Mouse (Mus musculus) ES-E14 (cell line): ENCODE results near the gene Zbtb46.

Source experiments
- CHD2 ChIP-seq: IDR thresholded peaks from 2 replicates; pipeline ENCODE4 v1.6.1; 2014; ENCODE audit warnings: mild to moderate bottlenecking, low read depth, low read length, inconsistent platforms
- HCFC1 ChIP-seq: IDR thresholded peaks from 2 replicates; pipeline ENCODE4 v1.6.1; 2012; ENCODE audit warnings: low read length, inconsistent platforms, borderline replicate concordance; ENCODE audit not compliant: insufficient read depth
- MAFK ChIP-seq: IDR thresholded peaks from 2 replicates; pipeline ENCODE4 v1.6.1; 2014; ENCODE audit warnings: mild to moderate bottlenecking, low read depth, low read length, inconsistent platforms; ENCODE audit not compliant: insufficient read depth
- ZC3H11A ChIP-seq: IDR thresholded peaks from 2 replicates; pipeline ENCODE4 v1.6.1; 2012; ENCODE audit warnings: low read depth, mild to moderate bottlenecking, inconsistent platforms, low read length, borderline replicate concordance
- ZNF384 ChIP-seq: IDR thresholded peaks from 2 replicates; pipeline ENCODE4 v1.6.1; 2012; ENCODE audit warnings: low read depth, low read length, inconsistent platforms

DNA sequence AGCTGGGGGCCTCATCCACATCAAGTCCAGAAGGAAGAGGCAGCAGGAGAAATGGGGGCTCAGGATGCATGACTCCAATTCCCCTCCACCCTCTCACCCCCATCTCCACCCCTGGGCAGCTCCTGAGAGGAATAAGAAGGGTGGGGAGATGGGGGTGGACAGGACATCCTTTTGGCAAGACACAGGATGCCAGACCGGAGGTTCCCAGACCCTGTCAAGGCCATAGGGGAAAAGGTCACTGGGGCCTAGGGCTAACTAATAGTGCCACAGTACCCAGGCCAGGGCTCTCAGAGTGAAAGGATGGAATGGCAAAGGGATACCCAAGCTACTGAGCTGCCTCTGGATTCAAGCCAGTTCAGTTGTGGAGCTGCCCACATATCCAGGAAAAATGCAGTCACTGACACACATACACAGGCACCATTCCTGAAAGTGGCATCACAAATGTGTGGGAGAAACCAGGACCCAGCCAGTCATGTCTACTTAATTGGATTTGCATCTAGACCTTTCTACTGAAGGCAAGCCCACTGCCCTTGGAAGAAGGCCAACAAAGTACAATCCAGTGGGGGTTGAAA lies 13.1 kb upstream of the Zbtb46 start:
- TF ChIP-seq ZC3H11A = no peak
- TF ChIP-seq MAFK = no peak
- no peak for TF ChIP-seq ZNF384
- TF ChIP-seq CHD2 = no peak
- TF ChIP-seq HCFC1 = no peak
